Comparison of ENCODE assay signal across 24 mouse cellular contexts in genomic region chr2:154641176-154641575, GRCm38 (mm10). TPM values are rescaled to one million over a fixed set of nuclear protein-coding genes. Genes with fewer than 3 reads are reported as not detected.
DNase-seq lines count a peak whose midpoint lies in the region; ATAC-seq and TF ChIP-seq lines count a peak whose summit lies in the region.
"Had no signal": no experiment of that assay in that cellular context is flagged by ENCODE, and none has a peak within 500 bp of the region (broad histone marks: within the 10 kb centered on the region; RNA-seq: fewer than 3 reads in every experiment).

No protein-coding gene starts in this region.

- H3K4me2 ChIP-seq in liver, embryonic 13.5 days: no peak overlapping the region
- no peak overlapping the region for H3K4me2 ChIP-seq in liver, postnatal 0 days (ENCODE audit: low read depth, low read length)
- H3K4me2 ChIP-seq in lung, embryonic 15.5 days: no peak overlapping the region
- H3K4me2 ChIP-seq in stomach, postnatal 0 days (replicated peaks; ENCODE audit: low read depth): no peak overlapping the region
- H3K4me2 ChIP-seq: hindbrain, embryonic 13.5 days had no signal

- no peak for ATAC-seq in liver, embryonic 13.5 days (ENCODE audit: low read depth)
- no peak for ATAC-seq in liver, postnatal 0 days
- no peak for ATAC-seq in lung, embryonic 15.5 days (ENCODE audit: borderline replicate concordance, extremely low read depth, low FRiP score, low TSS enrichment)
- no peak for ATAC-seq in stomach, postnatal 0 days (ENCODE audit: low FRiP score, low TSS enrichment)
- ATAC-seq in erythroblast, adult 5-6 weeks (replicated peaks; ENCODE audit: low FRiP score, poor library complexity, severe bottlenecking): no peak
- ATAC-seq: CD4-positive, CD25-positive, alpha-beta regulatory T cell, adult 4 months; forebrain, embryonic 14.5 days had no signal

- TF ChIP-seq CTCF in liver, postnatal 0 days (IDR thresholded peaks at IDR 0.05; ENCODE audit: low read depth): no peak
- TF ChIP-seq CTCF in stomach, postnatal 0 days (IDR thresholded peaks at IDR 0.05; ENCODE audit: low read depth): no peak

- no peak for DNase-seq in liver, embryonic 13.5 days
- no peak for DNase-seq in liver, postnatal 0 days
- peak; percentile 17 for DNase-seq in lung, postnatal 14 days
- DNase-seq in stomach, postnatal 0 days (ENCODE audit: low spot score): no peak
- no peak for DNase-seq in natural killer cell, adult 2 months (ENCODE audit: low spot score in 2 of 2)
- DNase-seq: adrenal gland, adult 8-10 months; adrenal gland, postnatal 36 days; cerebellum, adult 2 months; cerebellum, postnatal 10 days; gastrocnemius, postnatal 36 days; heart, postnatal 14 days had no signal

- no peak overlapping the region for H3K9ac ChIP-seq in liver, embryonic 13.5 days
- H3K9ac ChIP-seq in liver, postnatal 0 days (replicated peaks): no peak overlapping the region
- H3K9ac ChIP-seq in lung, embryonic 15.5 days: no peak overlapping the region
- no peak overlapping the region for H3K9ac ChIP-seq in stomach, postnatal 0 days (ENCODE audit: low read length)
- H3K9ac ChIP-seq: hindbrain, embryonic 13.5 days had no signal

- WGBS in liver, embryonic 13.5 days (ENCODE audit: insufficient replicate concordance): 74% methylated on average over 8 of the region's 8 CpGs
- WGBS in liver, postnatal 0 days (ENCODE audit: insufficient replicate concordance): 79% methylated on average over 8 of the region's 8 CpGs
- WGBS in lung, embryonic 15.5 days: 59% methylated on average over 8 of the region's 8 CpGs
- WGBS in stomach, postnatal 0 days: 57% methylated on average over 8 of the region's 8 CpGs

- TF ChIP-seq EP300 in liver, postnatal 0 days (IDR thresholded peaks at IDR 0.05; ENCODE audit: low read depth): no peak
- TF ChIP-seq EP300 in stomach, postnatal 0 days (optimal IDR thresholded peaks at IDR 0.05): no peak

- peaks cover 27% of the 10 kb centered on the region for H3K4me1 ChIP-seq in liver, embryonic 13.5 days (replicated peaks)
- no peaks in the 10 kb centered on the region for H3K4me1 ChIP-seq in liver, postnatal 0 days (ENCODE audit: insufficient read depth)
- peaks cover 7% of the 10 kb centered on the region; the same call in 1 of the 2 replicates for H3K4me1 ChIP-seq in lung, embryonic 15.5 days
- no peaks in the 10 kb centered on the region for H3K4me1 ChIP-seq in stomach, postnatal 0 days (replicated peaks; ENCODE audit: control insufficient read depth, insufficient read depth)
- H3K4me1 ChIP-seq: forebrain, embryonic 10.5 days; hindbrain, embryonic 13.5 days had no signal

- no peaks in the 10 kb centered on the region for H3K27me3 ChIP-seq in liver, embryonic 13.5 days
- no peaks in the 10 kb centered on the region for H3K27me3 ChIP-seq in liver, postnatal 0 days (ENCODE audit: insufficient read depth, low read length)
- no peaks in the 10 kb centered on the region for H3K27me3 ChIP-seq in lung, embryonic 15.5 days
- no peaks in the 10 kb centered on the region for H3K27me3 ChIP-seq in stomach, postnatal 0 days (ENCODE audit: control insufficient read depth, insufficient read depth, low read length)
- H3K27me3 ChIP-seq: hindbrain, embryonic 13.5 days had no signal

- H3K4me3 ChIP-seq in liver, embryonic 13.5 days (replicated peaks): no peak overlapping the region
- no peak overlapping the region for H3K4me3 ChIP-seq in liver, postnatal 0 days (ENCODE audit: low read depth, low read length)
- H3K4me3 ChIP-seq in lung, embryonic 15.5 days: no peak overlapping the region
- H3K4me3 ChIP-seq in stomach, postnatal 0 days (ENCODE audit: low read depth, low read length): no peak overlapping the region
- H3K4me3 ChIP-seq: embryonic facial prominence, embryonic 10.5 days; erythroblast, embryonic 14.5 days; forebrain, embryonic 10.5 days; hindbrain, embryonic 13.5 days had no signal

- H3K36me3 ChIP-seq in liver, embryonic 13.5 days: peaks cover 66% of the 10 kb centered on the region
- peaks cover 22% of the 10 kb centered on the region for H3K36me3 ChIP-seq in liver, postnatal 0 days (replicated peaks; ENCODE audit: insufficient read depth, low read length)
- H3K36me3 ChIP-seq in lung, embryonic 15.5 days: peaks cover 14% of the 10 kb centered on the region
- H3K36me3 ChIP-seq in stomach, postnatal 0 days (ENCODE audit: control insufficient read depth, insufficient read depth, low read length): peaks cover 6% of the 10 kb centered on the region; the same call in 1 of the 2 replicates

- peaks cover 6% of the 10 kb centered on the region; the same call in 1 of the 2 replicates for H3K9me3 ChIP-seq in liver, embryonic 13.5 days (replicated peaks)
- no peaks in the 10 kb centered on the region for H3K9me3 ChIP-seq in liver, postnatal 0 days (ENCODE audit: low read length)
- no peaks in the 10 kb centered on the region for H3K9me3 ChIP-seq in lung, embryonic 15.5 days
- no peaks in the 10 kb centered on the region for H3K9me3 ChIP-seq in stomach, postnatal 0 days (ENCODE audit: control insufficient read depth, low read length)

- H3K27ac ChIP-seq in liver, embryonic 13.5 days: peak overlapping the region; percentile 29; the same call in 1 of the 2 replicates
- H3K27ac ChIP-seq in liver, postnatal 0 days (ENCODE audit: low read depth): no peak overlapping the region
- H3K27ac ChIP-seq in lung, embryonic 15.5 days: peak overlapping the region; percentile 57
- H3K27ac ChIP-seq in stomach, postnatal 0 days (replicated peaks): no peak overlapping the region
- H3K27ac ChIP-seq: embryonic facial prominence, embryonic 10.5 days; forebrain, embryonic 10.5 days; hindbrain, embryonic 13.5 days had no signal

RNA-seq across cellular contexts. Expression of gene Chmp4b, which starts 10.3 kb away (rescaled TPM):
- polyA plus RNA-seq in liver, embryonic 13.5 days (2015; fragmentation: Nextera tagmentation; extraction: Ambion mirVana): 15.0 and 17.5 TPM in 2 replicates
- polyA plus RNA-seq in liver, postnatal 0 days (2015; fragmentation: Nextera tagmentation; extraction: Ambion mirVana): 11.9 and 13.1 TPM in 2 replicates
- polyA plus RNA-seq in lung, embryonic 15.5 days (2015; fragmentation: Nextera tagmentation; extraction: Ambion mirVana): 27.2 and 27.6 TPM in 2 replicates
- polyA plus RNA-seq in stomach, postnatal 0 days (2015; fragmentation: Nextera tagmentation; extraction: Ambion mirVana): 37.3 and 42.7 TPM in 2 replicates
- 28.0 and 35.7 TPM in 2 replicates for total RNA-seq in erythroblast, adult 5-6 weeks (2015; ENCODE audit: low replicate concordance)
- total RNA-seq in erythroblast, adult 5-6 weeks (2017; ENCODE audit: low replicate concordance): 47.3 and 59.0 TPM in 2 replicates

RNA-seq across cellular contexts. Expression of gene 4930519P11Rik, which starts 27.9 kb away (rescaled TPM):
- not detected in 2 replicates for polyA plus RNA-seq in liver, embryonic 13.5 days (2015; fragmentation: Nextera tagmentation; extraction: Ambion mirVana)
- polyA plus RNA-seq in liver, postnatal 0 days (2015; fragmentation: Nextera tagmentation; extraction: Ambion mirVana): 0.40 and 0.45 TPM in 2 replicates
- polyA plus RNA-seq in lung, embryonic 15.5 days (2015; fragmentation: Nextera tagmentation; extraction: Ambion mirVana): not detected in 2 replicates
- polyA plus RNA-seq in stomach, postnatal 0 days (2015; fragmentation: Nextera tagmentation; extraction: Ambion mirVana): 0.22 and 0.28 TPM in 2 replicates
- total RNA-seq in erythroblast, adult 5-6 weeks (2015; ENCODE audit: low replicate concordance): 6.7 TPM in 1 of 2 replicates, not detected in the other
- total RNA-seq in erythroblast, adult 5-6 weeks (2017; ENCODE audit: low replicate concordance): 1.8 TPM in 1 of 2 replicates, not detected in the other
- total RNA-seq: G1E; gastrocnemius, adult 8-10 months; gastrocnemius, postnatal 36 days; heart, postnatal 14 days; hematopoietic stem cell, adult 5-6 weeks had no signal
- polyA plus RNA-seq: CD4-positive, CD25-positive, alpha-beta regulatory T cell, adult 4 months; cerebellum, adult 2 months; embryonic facial prominence, embryonic 10.5 days; embryonic facial prominence, embryonic 14.5 days; heart, embryonic 14.5 days had no signal

RNA-seq across cellular contexts. Expression of gene Zfp341, which starts 28.1 kb away (rescaled TPM):
- 1.9 and 2.1 TPM in 2 replicates for polyA plus RNA-seq in liver, embryonic 13.5 days (2015; fragmentation: Nextera tagmentation; extraction: Ambion mirVana)
- 0.75 and 0.85 TPM in 2 replicates for polyA plus RNA-seq in liver, postnatal 0 days (2015; fragmentation: Nextera tagmentation; extraction: Ambion mirVana)
- 1.0 TPM in 2 replicates for polyA plus RNA-seq in lung, embryonic 15.5 days (2015; fragmentation: Nextera tagmentation; extraction: Ambion mirVana)
- 0.27 and 0.45 TPM in 2 replicates for polyA plus RNA-seq in stomach, postnatal 0 days (2015; fragmentation: Nextera tagmentation; extraction: Ambion mirVana)
- total RNA-seq in erythroblast, adult 5-6 weeks (2015; ENCODE audit: low replicate concordance): 6.9 and 11.0 TPM in 2 replicates
- total RNA-seq in erythroblast, adult 5-6 weeks (2017; ENCODE audit: low replicate concordance): 6.4 TPM in 2 replicates

RNA-seq across cellular contexts. Expression of gene Pxmp4, which starts 37.7 kb away (rescaled TPM):
- polyA plus RNA-seq in liver, embryonic 13.5 days (2015; fragmentation: Nextera tagmentation; extraction: Ambion mirVana): 26.8 and 28.9 TPM in 2 replicates
- polyA plus RNA-seq in liver, postnatal 0 days (2015; fragmentation: Nextera tagmentation; extraction: Ambion mirVana): 64.2 and 68.5 TPM in 2 replicates
- 26.4 and 29.1 TPM in 2 replicates for polyA plus RNA-seq in lung, embryonic 15.5 days (2015; fragmentation: Nextera tagmentation; extraction: Ambion mirVana)
- 49.7 and 52.8 TPM in 2 replicates for polyA plus RNA-seq in stomach, postnatal 0 days (2015; fragmentation: Nextera tagmentation; extraction: Ambion mirVana)
- total RNA-seq in erythroblast, adult 5-6 weeks (2015; ENCODE audit: low replicate concordance): 9.0 and 9.6 TPM in 2 replicates
- total RNA-seq in erythroblast, adult 5-6 weeks (2017; ENCODE audit: low replicate concordance): 7.5 and 11.2 TPM in 2 replicates

Comparison
In these comparisons a context has a peak if more than half of its experiments do, and no peak if none do; other contexts are left out.
1. H3K27ac ChIP-seq: peak in liver, embryonic 13.5 days (single experiment) and lung, embryonic 15.5 days (single experiment); none in liver, postnatal 0 days (single experiment) and stomach, postnatal 0 days (single experiment).